In genomic region chrX:56454671-56455371, GRCm38 (mm10) we compare ENCODE assay signal across 8 mouse cellular contexts. TPM values are rescaled to one million over a fixed set of nuclear protein-coding genes. Genes with fewer than 3 reads are reported as not detected.
DNase-seq lines count a peak whose midpoint lies in the region; ATAC-seq and TF ChIP-seq lines count a peak whose summit lies in the region.

Gene Ints6l (plus strand): TSS chrX:56454857.

- no peaks in the 10 kb centered on the region for H3K4me1 ChIP-seq in ES-E14 (ENCODE audit: control insufficient read depth in 2 of 2, insufficient read depth in 2 of 2, low read length in 2 of 2, poor library complexity in 1 of 2)
- 0 out of 2 replicates have a peak, but pooled peaks cover 4% of the 10 kb centered on the region for H3K4me1 ChIP-seq in forebrain, embryonic 16.5 days (replicated peaks; ENCODE audit: control insufficient read depth, insufficient read depth, low read length)
- H3K4me1 ChIP-seq in lung, embryonic 14.5 days (ENCODE audit: insufficient read depth): no peaks in the 10 kb centered on the region
- H3K4me1 ChIP-seq in olfactory bulb, adult 2 months (ENCODE audit: control insufficient read depth, insufficient read depth, low read length): no peaks in the 10 kb centered on the region
- no peaks in the 10 kb centered on the region for H3K4me1 ChIP-seq in thymus, adult 2 months (replicated peaks; ENCODE audit: control insufficient read depth, insufficient read depth, low read length)

- H3K36me3 ChIP-seq in ES-E14 (ENCODE audit: control insufficient read depth, insufficient read depth, low read length, poor library complexity, severe bottlenecking): no peaks in the 10 kb centered on the region
- H3K36me3 ChIP-seq in forebrain, embryonic 16.5 days (ENCODE audit: control insufficient read depth, insufficient read depth): no peaks in the 10 kb centered on the region
- no peaks in the 10 kb centered on the region for H3K36me3 ChIP-seq in lung, embryonic 14.5 days (ENCODE audit: insufficient read depth)
- no peaks in the 10 kb centered on the region for H3K36me3 ChIP-seq in thymus, adult 2 months (ENCODE audit: control insufficient read depth, insufficient read depth, low read length)

- no peaks in the 10 kb centered on the region for H3K27me3 ChIP-seq in forebrain, embryonic 16.5 days (replicated peaks; ENCODE audit: control insufficient read depth, insufficient read depth, low read length)
- H3K27me3 ChIP-seq in lung, embryonic 14.5 days (ENCODE audit: insufficient read depth, low read length): no peaks in the 10 kb centered on the region
- H3K27me3 ChIP-seq in thymus, adult 2 months (ENCODE audit: control insufficient read depth, insufficient read depth, low read length): no peaks in the 10 kb centered on the region

- in situ Hi-C loops in ES-E14 (cut with MboI; ENCODE audit: low sequenced_read_pairs in 2 of 2, unreplicated experiment in 2 of 2): no loop called here

- peak; percentile 80 for ATAC-seq in forebrain, embryonic 16.5 days
- peak; percentile 87 for ATAC-seq in lung, embryonic 14.5 days (ENCODE audit: insufficient read depth)

- H3K27ac ChIP-seq in ES-E14 (ENCODE audit: insufficient read depth, low read depth, low read length, poor library complexity, severe bottlenecking): peak within 1 kb of the TSS; percentile 72
- H3K27ac ChIP-seq in forebrain, embryonic 16.5 days (ENCODE audit: low read length): peak within 1 kb of the TSS; percentile 93
- H3K27ac ChIP-seq in layer of hippocampus, adult 2 months: peak within 1 kb of the TSS; percentile 97
- H3K27ac ChIP-seq in lung, embryonic 14.5 days (ENCODE audit: low read depth): peak within 1 kb of the TSS; percentile 90
- H3K27ac ChIP-seq in olfactory bulb, adult 2 months (ENCODE audit: insufficient read depth, low read depth, low read length): peak within 1 kb of the TSS; percentile 96
- H3K27ac ChIP-seq in thymus, adult 2 months (ENCODE audit: control insufficient read depth, insufficient read depth, low read length): peak within 1 kb of the TSS; percentile 69

- WGBS in forebrain, embryonic 16.5 days: 19% methylated on average over 20 of the region's 22 CpGs
- 4% methylated on average over 22 of the region's 22 CpGs for WGBS in lung, embryonic 14.5 days
- 14% methylated on average over 22 of the region's 22 CpGs for WGBS in olfactory bulb, adult 2 months
- 0% methylated on average over 20 of the region's 22 CpGs for WGBS in thymus, adult 2 months

- peak within 1 kb of the TSS; percentile 62 for H3K4me2 ChIP-seq in forebrain, embryonic 16.5 days (ENCODE audit: low read length)
- H3K4me2 ChIP-seq in lung, embryonic 14.5 days: peak within 1 kb of the TSS; percentile 61

- peak within 1 kb of the TSS; percentile 81 to 86 for H3K4me3 ChIP-seq in ES-E14 (ENCODE audit: insufficient read depth in 1 of 2, low read depth in 1 of 2, low read length in 2 of 2, poor library complexity in 1 of 2, severe bottlenecking in 1 of 2)
- peak within 1 kb of the TSS; percentile 59 for H3K4me3 ChIP-seq in forebrain, embryonic 16.5 days (replicated peaks; ENCODE audit: low read length)
- H3K4me3 ChIP-seq in layer of hippocampus, adult 2 months: peak within 1 kb of the TSS; percentile 73
- H3K4me3 ChIP-seq in lung, embryonic 14.5 days (ENCODE audit: low read depth, low read length): peak within 1 kb of the TSS; percentile 59
- H3K4me3 ChIP-seq in olfactory bulb, adult 2 months (ENCODE audit: insufficient read depth, low read depth, low read length): peak within 1 kb of the TSS; percentile 84
- H3K4me3 ChIP-seq in thymus, adult 2 months (ENCODE audit: control insufficient read depth, insufficient read depth, low read length): peak within 1 kb of the TSS; percentile 100

- intact Hi-C loops in heart, postnatal 36 days (cut with DNase I): loop anchor here (2.0 kb wide), 1 partner anchor 28 kb away; no protein-coding TSS in a partner anchor

- DNase-seq in ES-E14 (ENCODE audit: low read depth, low spot score): no peak
- DNase-seq in cerebellum, adult 11-12 months: peak; percentile 82
- DNase-seq in heart, postnatal 36 days: peak; percentile 71 to 75
- peak; percentile 65 to 83 for DNase-seq in layer of hippocampus, adult 2 months (ENCODE audit: low spot score in 2 of 2)
- peak; percentile 89 for DNase-seq in lung, embryonic 14.5 days
- DNase-seq in thymus, adult 2 months: peak; percentile 73

- no peaks in the 10 kb centered on the region for H3K9me3 ChIP-seq in ES-E14 (ENCODE audit: control insufficient read depth, insufficient read depth, low read depth, low read length)
- H3K9me3 ChIP-seq in forebrain, embryonic 16.5 days (ENCODE audit: control insufficient read depth, low read length): no peaks in the 10 kb centered on the region
- no peaks in the 10 kb centered on the region for H3K9me3 ChIP-seq in lung, embryonic 14.5 days (ENCODE audit: low read depth, low read length)

- peak within 1 kb of the TSS; percentile 88 for H3K9ac ChIP-seq in ES-E14 (ENCODE audit: insufficient read depth, low read depth, low read length, poor library complexity, severe bottlenecking)
- H3K9ac ChIP-seq in forebrain, embryonic 16.5 days (replicated peaks; ENCODE audit: low read depth, low read length): peak within 1 kb of the TSS; percentile 75
- H3K9ac ChIP-seq in lung, embryonic 14.5 days: peak within 1 kb of the TSS; percentile 74

- TF ChIP-seq CTCF in layer of hippocampus, adult 2 months (conservative IDR thresholded peaks at IDR 0.05): no peak
- no peak for TF ChIP-seq CTCF in lung, embryonic 14.5 days (IDR thresholded peaks at IDR 0.05; ENCODE audit: low read depth)
- no peak for TF ChIP-seq CTCF in olfactory bulb, adult 2 months (IDR thresholded peaks at IDR 0.05; ENCODE audit: insufficient read depth, low read depth, low read length)
- TF ChIP-seq CTCF in thymus, adult 2 months (IDR thresholded peaks at IDR 0.05; ENCODE audit: borderline replicate concordance, control insufficient read depth, extremely low read depth, insufficient read depth, low read length, poor library complexity): no peak

- TF ChIP-seq POLR2A in olfactory bulb, adult 2 months (IDR thresholded peaks at IDR 0.05; ENCODE audit: insufficient read depth, low read depth, low read length): peak; percentile 75
- peak; percentile 93 for TF ChIP-seq POLR2A in thymus, adult 2 months (IDR thresholded peaks at IDR 0.05; ENCODE audit: control insufficient read depth, extremely low read depth, insufficient read depth, low read length, poor library complexity)

TF ChIP-seq in ES-E14, 5 proteins besides CTCF, POLR2A, EP300 and RAD21:
- TF ChIP-seq HCFC1 (IDR thresholded peaks at IDR 0.05; ENCODE audit: borderline replicate concordance, insufficient read depth, low read length): no peak

RNA-seq across cellular contexts. Expression of gene Ints6l, which starts in this region (rescaled TPM):
- 7.8 and 10.7 TPM in 2 replicates for total RNA-seq in ES-E14 (2012; rRNA removed)
- polyA plus RNA-seq in forebrain, embryonic 16.5 days (2015; fragmentation: Nextera tagmentation; extraction: Ambion mirVana): 16.8 and 18.2 TPM in 2 replicates
- 1 to 10 TPM; 5.5 to 6.7 TPM for total RNA-seq in heart, postnatal 36 days (2021)
- total RNA-seq in layer of hippocampus, adult 2 months (2021): 10 to 100 TPM; 38.3 to 40.7 TPM
- polyA plus RNA-seq in lung, embryonic 14.5 days (2014; fragmentation: Nextera tagmentation; extraction: Ambion mirVana): 27.8 and 29.9 TPM in 2 replicates
- polyA plus RNA-seq in olfactory bulb, adult 2 months (2012; ENCODE audit: insufficient read depth, insufficient read length, low replicate concordance, missing spikeins): not detected in 2 replicates
- 16.6 and 24.0 TPM in 2 replicates for polyA plus RNA-seq in thymus, adult 2 months (2012; rRNA removed)
